Mouse (Mus musculus) CH12.LX (cell line): ENCODE measurements around the gene Srd5a1.

Source experiments
- CHD1 ChIP-seq: IDR thresholded peaks from 2 replicates; pipeline ENCODE4 v1.6.1; 2012; ENCODE audit warnings: low read depth, low read length, improper control_type of control experiment, inconsistent platforms
- CHD2 ChIP-seq: IDR thresholded peaks from 2 replicates; pipeline ENCODE4 v1.6.1; 2011; ENCODE audit warnings: low read length, improper control_type of control experiment
- CTCF ChIP-seq, 2 experiments: IDR thresholded peaks in 1 of 2; conservative IDR thresholded peaks in 1 of 2; 2 replicates each; pipeline ENCODE4 v1.5.1; 2011 to 2012; ENCODE audit warnings: low read depth in 2 of 2, low read length in 2 of 2, improper control_type of control experiment in 1 of 2, inconsistent platforms in 1 of 2, mild to moderate bottlenecking in 1 of 2, moderate library complexity in 1 of 2
- EP300 ChIP-seq: IDR thresholded peaks from 2 replicates; pipeline ENCODE4 v1.6.1; 2011; ENCODE audit warnings: low read length, improper control_type of control experiment
- MXI1 ChIP-seq: IDR thresholded peaks from 2 replicates; pipeline ENCODE4 v1.6.1; 2011; ENCODE audit warnings: mild to moderate bottlenecking, low read depth, low read length, improper control_type of control experiment
- POLR2A ChIP-seq: IDR thresholded peaks from 2 replicates; pipeline ENCODE4 v1.6.1; 2011; ENCODE audit warnings: low read depth, mild to moderate bottlenecking, improper control_type of control experiment, low read length
- RAD21 ChIP-seq: IDR thresholded peaks from 2 replicates; pipeline ENCODE4 v1.6.1; 2011; ENCODE audit warnings: low read depth, mild to moderate bottlenecking, low read length, improper control_type of control experiment, moderate library complexity
- TCF12 ChIP-seq: IDR thresholded peaks from 2 replicates; pipeline ENCODE4 v1.6.1; 2014; ENCODE audit warnings: low read depth, mild to moderate bottlenecking, inconsistent platforms, low read length, improper control_type of control experiment
- ZKSCAN1 ChIP-seq: IDR thresholded peaks from 2 replicates; pipeline ENCODE4 v1.6.1; 2012; ENCODE audit warnings: low read depth, inconsistent platforms, low read length, improper control_type of control experiment, borderline replicate concordance
- ZNF384 ChIP-seq: IDR thresholded peaks from 2 replicates; pipeline ENCODE4 v1.6.1; 2012; ENCODE audit warnings: low read depth, low read length, improper control_type of control experiment, inconsistent platforms

DNA sequence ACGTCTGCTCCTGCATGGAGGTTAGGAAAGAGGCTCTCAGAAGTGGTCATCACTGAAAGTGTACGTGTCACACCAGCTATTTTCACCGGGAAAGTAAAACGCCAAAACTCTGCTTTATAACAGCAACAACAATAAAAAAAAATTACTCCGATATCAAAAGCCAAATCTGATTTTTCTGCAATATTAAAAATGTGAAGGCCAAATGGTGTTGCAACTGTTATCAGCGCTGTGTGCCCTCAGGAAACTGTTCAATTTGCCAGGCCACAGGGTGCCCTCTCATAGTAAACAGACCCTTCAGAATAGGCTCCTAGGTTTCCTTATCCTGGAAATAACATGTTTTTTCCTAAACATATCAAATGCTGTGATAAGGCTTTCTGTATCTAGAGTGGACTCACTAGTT is 15.3 kb downstream of the Srd5a1 start:
- TF ChIP-seq CTCF (conservative IDR thresholded peaks at IDR 0.05 in 1 of 2, IDR thresholded peaks at IDR 0.05 in 1 of 2; ENCODE audit: low read depth in 2 of 2, low read length in 2 of 2) (no peak), POLR2A (no peak), EP300 (no peak), ZNF384 (no peak), RAD21 (no peak), CHD2 (no peak), MXI1 (no peak), TCF12 (no peak), CHD1 (no peak), ZKSCAN1 (no peak)
